Mouse (Mus musculus): ENCODE data around the gene Sephs2. TPM values are rescaled to one million over a fixed set of nuclear protein-coding genes. Genes with fewer than 3 reads are reported as not detected.

Gene Sephs2
- polyA plus RNA-seq, 1 experiment, result 16.2 TPM

DNA sequence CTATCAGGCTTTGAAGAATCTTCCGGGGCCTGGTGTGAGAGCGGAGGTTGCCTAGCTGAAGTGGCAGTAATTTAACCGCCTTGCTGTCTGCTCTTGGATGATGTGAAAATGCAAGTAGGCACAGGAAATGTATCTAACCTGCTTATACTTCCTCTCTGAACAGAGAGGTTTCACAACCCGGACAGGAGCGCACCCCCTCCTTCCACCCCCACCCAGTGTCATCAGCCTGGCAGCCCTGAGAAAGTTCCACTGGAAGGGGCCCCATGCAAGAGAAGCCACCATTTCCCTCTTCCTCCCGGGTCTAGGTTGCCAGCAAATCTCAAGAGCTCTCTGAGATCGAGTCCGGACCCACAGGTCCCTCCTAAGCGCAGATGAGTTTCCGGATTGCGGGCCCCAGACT, 22.2 kb upstream of the Sephs2 start, which contains the start of gene Itgal:
Itgal (plus strand) TSS at position 163 of the 400 bp plus-strand sequence.
- Histone ChIP-seq H3K4me3 (replicated peaks; ENCODE audit: extremely low read depth, low read depth, low read length) (peak within 1 kb of the TSS; percentile 25), H3K4me1 (ENCODE audit: control insufficient read depth, insufficient read depth, low read length) (no peaks in the 10 kb centered on the region)
- TF ChIP-seq CTCF (IDR thresholded peaks at IDR 0.05; ENCODE audit: insufficient read depth, low read length) (no peak), POLR2A (IDR thresholded peaks at IDR 0.05; ENCODE audit: borderline replicate concordance, extremely low read depth, low read depth, low read length) (no peak)
- DNase-seq, result no peak
- 57% methylated on average over 11 of the region's 11 CpGs for WGBS

GRCm38 (mm10) chr7:127290142-127290541, 16.3 kb upstream of the Sephs2 start:
- 60% methylated on average over 8 of the region's 8 CpGs for WGBS
- TF ChIP-seq POLR2A (IDR thresholded peaks at IDR 0.05; ENCODE audit: borderline replicate concordance, extremely low read depth, low read depth, low read length) (no peak), CTCF (IDR thresholded peaks at IDR 0.05; ENCODE audit: insufficient read depth, low read length) (no peak)
- no peak for DNase-seq
- Histone ChIP-seq H3K4me1 (ENCODE audit: control insufficient read depth, insufficient read depth, low read length) (no peaks in the 10 kb centered on the region), H3K4me3 (replicated peaks; ENCODE audit: extremely low read depth, low read depth, low read length) (no peak overlapping the region)

DNA sequence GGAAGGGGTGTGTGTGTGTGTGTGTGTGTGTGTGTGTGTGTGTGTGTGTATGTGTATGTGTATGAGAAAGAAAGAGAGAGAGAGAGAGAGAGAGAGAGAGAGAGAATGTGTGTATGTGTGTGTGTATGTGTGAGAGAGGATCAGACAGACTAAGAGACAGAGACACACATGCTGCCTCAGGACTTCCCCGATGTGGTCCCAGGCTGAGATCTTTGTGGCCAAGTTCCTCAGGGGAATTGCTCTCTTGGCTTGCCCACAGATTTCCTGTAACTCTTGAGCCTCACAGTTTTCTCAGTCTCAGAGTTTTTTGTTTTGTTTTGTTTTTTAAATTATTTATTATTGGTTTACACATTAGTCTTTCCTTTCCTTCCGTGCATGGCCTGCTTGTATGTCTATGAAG, 15.5 kb upstream of the Sephs2 start:
- no peak for DNase-seq
- 66% methylated on average over 2 of the region's 2 CpGs for WGBS
- H3K4me1 ChIP-seq (ENCODE audit: control insufficient read depth, insufficient read depth, low read length), result no peaks in the 10 kb centered on the region
- TF ChIP-seq CTCF (IDR thresholded peaks at IDR 0.05; ENCODE audit: insufficient read depth, low read length) (no peak), POLR2A (IDR thresholded peaks at IDR 0.05; ENCODE audit: borderline replicate concordance, extremely low read depth, low read depth, low read length) (no peak)
- H3K4me3 ChIP-seq (replicated peaks; ENCODE audit: extremely low read depth, low read depth, low read length), result no peak overlapping the region

- no peak overlapping the region for H3K4me3 ChIP-seq (replicated peaks; ENCODE audit: extremely low read depth, low read depth, low read length)
- WGBS, result 76% methylated on average over 1 of the region's 1 CpGs
- H3K4me1 ChIP-seq (ENCODE audit: control insufficient read depth, insufficient read depth, low read length), result no peaks in the 10 kb centered on the region
- TF ChIP-seq CTCF (IDR thresholded peaks at IDR 0.05; ENCODE audit: insufficient read depth, low read length) (no peak), POLR2A (IDR thresholded peaks at IDR 0.05; ENCODE audit: borderline replicate concordance, extremely low read depth, low read depth, low read length) (no peak)
- DNase-seq, result no peak
These were observed 14.1 kb upstream of the Sephs2 start for GRCm38 (mm10) chr7:127287940-127288339.

DNA sequence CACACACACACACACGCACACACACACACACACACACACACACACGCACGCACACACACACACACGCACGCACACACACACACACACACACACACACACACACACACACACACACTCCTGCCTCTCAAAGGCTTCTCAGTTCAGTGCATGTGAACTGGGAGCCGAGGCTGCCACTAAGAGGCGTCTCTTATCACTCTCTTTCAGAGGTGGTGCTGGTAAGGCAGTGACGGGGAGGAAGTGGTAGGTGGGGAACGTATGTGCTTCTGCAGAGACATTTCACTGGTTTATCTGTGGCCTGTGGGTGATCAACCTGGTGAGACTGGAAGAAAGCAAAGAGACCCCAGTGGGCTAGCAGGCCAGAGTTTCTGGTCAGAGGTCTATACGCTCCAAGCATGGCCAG, 11.3 kb upstream of the Sephs2 start:
- no peak for DNase-seq
- TF ChIP-seq CTCF (IDR thresholded peaks at IDR 0.05; ENCODE audit: insufficient read depth, low read length) (no peak), POLR2A (IDR thresholded peaks at IDR 0.05; ENCODE audit: borderline replicate concordance, extremely low read depth, low read depth, low read length) (no peak)
- Histone ChIP-seq H3K4me1 (ENCODE audit: control insufficient read depth, insufficient read depth, low read length) (no peaks in the 10 kb centered on the region), H3K4me3 (replicated peaks; ENCODE audit: extremely low read depth, low read depth, low read length) (no peak overlapping the region)
- 61% methylated on average over 6 of the region's 10 CpGs for WGBS

DNA sequence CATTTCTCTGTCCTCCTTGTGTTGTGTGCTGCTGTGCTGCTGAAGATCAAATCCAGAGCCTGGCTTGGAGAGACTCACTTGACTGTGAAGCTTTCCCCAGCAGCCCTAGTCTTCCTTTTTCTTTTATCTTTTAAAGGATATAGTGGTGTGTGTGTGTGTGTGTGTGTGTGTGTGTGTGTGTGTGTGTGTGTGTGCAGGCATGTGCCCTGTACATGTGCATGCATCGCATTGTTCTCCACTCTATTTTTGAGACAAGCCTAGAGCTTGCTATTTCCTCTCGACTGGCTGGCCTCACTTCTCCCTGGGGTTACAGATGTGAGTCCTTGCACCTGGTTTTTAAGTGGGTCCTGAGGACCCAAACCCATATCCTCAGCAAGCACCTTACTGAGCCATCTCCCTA, 8.3 kb upstream of the Sephs2 start:
- no peak for TF ChIP-seq POLR2A (IDR thresholded peaks at IDR 0.05; ENCODE audit: borderline replicate concordance, extremely low read depth, low read depth, low read length)
- no peak for TF ChIP-seq CTCF (IDR thresholded peaks at IDR 0.05; ENCODE audit: insufficient read depth, low read length)
- WGBS, result 49% methylated on average over 2 of the region's 2 CpGs
- no peaks in the 10 kb centered on the region for H3K4me1 ChIP-seq (ENCODE audit: control insufficient read depth, insufficient read depth, low read length)
- H3K4me3 ChIP-seq (replicated peaks; ENCODE audit: extremely low read depth, low read depth, low read length), result no peak overlapping the region
- no peak for DNase-seq

GRCm38 (mm10) chr7:127281114-127281513, 7.3 kb upstream of the Sephs2 start:
- Histone ChIP-seq H3K4me3 (replicated peaks; ENCODE audit: extremely low read depth, low read depth, low read length) (no peak overlapping the region), H3K4me1 (ENCODE audit: control insufficient read depth, insufficient read depth, low read length) (no peaks in the 10 kb centered on the region)
- DNase-seq, result no peak
- 31% methylated on average over 4 of the region's 4 CpGs for WGBS
- TF ChIP-seq POLR2A (IDR thresholded peaks at IDR 0.05; ENCODE audit: borderline replicate concordance, extremely low read depth, low read depth, low read length), result no peak
- no peak for TF ChIP-seq CTCF (IDR thresholded peaks at IDR 0.05; ENCODE audit: insufficient read depth, low read length)

GRCm38 (mm10) chr7:127280092-127280491, 6.2 kb upstream of the Sephs2 start:
- Histone ChIP-seq H3K4me1 (ENCODE audit: control insufficient read depth, insufficient read depth, low read length) (no peaks in the 10 kb centered on the region), H3K4me3 (replicated peaks; ENCODE audit: extremely low read depth, low read depth, low read length) (no peak overlapping the region)
- no peak for TF ChIP-seq POLR2A (IDR thresholded peaks at IDR 0.05; ENCODE audit: borderline replicate concordance, extremely low read depth, low read depth, low read length)
- TF ChIP-seq CTCF (IDR thresholded peaks at IDR 0.05; ENCODE audit: insufficient read depth, low read length), result no peak
- no peak for DNase-seq
- WGBS, result 50% methylated on average over 3 of the region's 3 CpGs

DNA sequence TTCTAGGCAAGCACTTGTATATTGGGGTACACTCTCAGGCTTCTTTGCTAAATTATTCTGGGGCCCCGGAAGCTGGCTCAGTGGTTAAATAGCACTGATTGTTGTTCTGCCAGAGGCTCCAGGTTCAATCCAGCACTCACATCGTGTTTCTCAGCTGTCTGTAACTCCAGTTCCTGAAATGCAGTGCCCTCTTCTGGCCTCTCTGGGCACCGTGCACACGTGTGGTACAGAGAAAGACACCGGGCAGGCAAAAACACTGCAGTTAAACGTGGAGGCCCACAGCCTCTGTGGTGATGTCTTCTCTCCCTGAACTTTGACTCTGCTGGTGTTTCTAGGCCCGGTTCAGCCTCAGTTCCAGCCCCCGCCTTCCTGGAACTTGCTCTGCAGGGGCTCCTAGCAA, 4.5 kb upstream of the Sephs2 start:
- no peak overlapping the region for H3K4me3 ChIP-seq (replicated peaks; ENCODE audit: extremely low read depth, low read depth, low read length)

GRCm38 (mm10) chr7:127276519-127276961, 2.7 kb upstream of the Sephs2 start:
- H3K4me3 ChIP-seq (replicated peaks; ENCODE audit: extremely low read depth, low read depth, low read length), result no peak overlapping the region
- TF ChIP-seq CTCF (IDR thresholded peaks at IDR 0.05; ENCODE audit: insufficient read depth, low read length) (no peak), POLR2A (IDR thresholded peaks at IDR 0.05; ENCODE audit: borderline replicate concordance, extremely low read depth, low read depth, low read length) (no peak)
- DNase-seq, result no peak
- 51% methylated on average over 5 of the region's 5 CpGs for WGBS
- peaks cover 9% of the 10 kb centered on the region for H3K4me1 ChIP-seq (ENCODE audit: control insufficient read depth, insufficient read depth, low read length)

More for the DNA sequence above, 4.5 kb upstream of the Sephs2 start:
- no peak for TF ChIP-seq POLR2A (IDR thresholded peaks at IDR 0.05; ENCODE audit: borderline replicate concordance, extremely low read depth, low read depth, low read length)
- peak; percentile 75 for TF ChIP-seq CTCF (IDR thresholded peaks at IDR 0.05; ENCODE audit: insufficient read depth, low read length)
- no peak for DNase-seq
- 19% methylated on average over 8 of the region's 8 CpGs for WGBS
- no peaks in the 10 kb centered on the region; the same call in 1 of the 2 replicates for H3K4me1 ChIP-seq (ENCODE audit: control insufficient read depth, insufficient read depth, low read length)

All from lung, adult 2 months (tissue).